Mouse (Mus musculus) cerebellum, adult 2 months (tissue): Measurements from ENCODE around the gene St6galnac5.

Experiments used
- CTCF ChIP-seq: fragments of 200-500 bp; IDR thresholded peaks from 2 replicates; pipeline ENCODE4 v1.5.1; 2011; ENCODE audit warnings: low read depth, mild to moderate bottlenecking, control low read depth, low read length, moderate library complexity, borderline replicate concordance; ENCODE audit not compliant: insufficient read depth
- POLR2A ChIP-seq: fragments of 200-500 bp; IDR thresholded peaks from 2 replicates; pipeline ENCODE4 v1.6.1; 2011; ENCODE audit warnings: low read length, control low read depth, borderline replicate concordance; ENCODE audit not compliant: insufficient read depth

DNA sequence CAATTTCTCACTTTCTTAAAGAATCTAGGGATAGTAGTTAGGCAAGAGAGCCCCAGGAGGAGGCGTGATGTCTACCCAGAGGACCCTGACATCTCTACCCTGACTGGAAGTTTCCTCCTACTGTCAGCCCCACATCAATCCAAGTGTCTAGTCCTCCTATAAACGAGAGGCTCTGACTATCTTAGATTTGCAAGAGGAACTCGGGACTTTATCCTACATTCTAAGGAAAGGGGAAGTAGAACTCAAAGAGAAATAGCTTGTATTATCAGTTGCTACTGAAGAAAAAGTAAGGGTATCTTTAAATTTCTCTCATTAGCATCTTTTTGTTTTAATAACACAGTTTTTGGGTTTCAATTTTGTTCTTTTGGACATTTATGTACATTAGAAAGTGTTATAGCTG, 161.6 kb downstream of the St6galnac5 start:
- no peak for TF ChIP-seq CTCF
- no peak for TF ChIP-seq POLR2A
